Mouse (Mus musculus): Measurements from ENCODE around the gene Bmp5.
"Not testable (repeated sequence)": the region's sequence is repeated elsewhere in the genome, so short reads cannot be mapped to it uniquely, and the experiment has no call there.

Gene Bmp5

GRCm38 (mm10) chr9:75775129-75775845, at the start of gene Bmp5:
TSS of gene Bmp5 (plus strand) at chr9:75775364.
- no peak for DNase-seq (ENCODE audit: low spot score in 2 of 2)

GRCm38 (mm10) chr9:75760075-75760474, 15.1 kb upstream of the Bmp5 start:
- no peak for DNase-seq (ENCODE audit: low spot score in 2 of 2)

DNA sequence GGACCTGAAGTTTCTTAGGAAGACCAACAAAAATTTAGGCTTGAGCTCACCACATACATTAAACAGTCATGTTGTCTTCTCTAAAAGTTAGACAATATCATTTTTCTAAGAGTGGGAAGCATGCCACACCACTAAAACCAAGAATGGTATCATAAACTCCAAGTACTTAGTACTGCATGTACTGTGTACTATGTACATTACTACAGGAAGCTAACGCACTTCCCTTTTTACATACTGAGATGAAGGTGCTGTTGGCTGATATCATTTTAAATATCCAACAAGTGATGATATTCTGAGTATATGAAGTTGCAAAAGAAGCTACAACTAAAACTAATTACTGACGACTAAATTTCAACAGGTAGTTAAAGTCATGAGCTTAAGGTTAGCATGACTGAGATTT, 13.6 kb upstream of the Bmp5 start:
- no peak for DNase-seq (ENCODE audit: low spot score in 2 of 2)

- DNase-seq (ENCODE audit: low spot score in 2 of 2): no peak
These were observed 12.7 kb upstream of the Bmp5 start for GRCm38 (mm10) chr9:75762487-75762886.

DNA sequence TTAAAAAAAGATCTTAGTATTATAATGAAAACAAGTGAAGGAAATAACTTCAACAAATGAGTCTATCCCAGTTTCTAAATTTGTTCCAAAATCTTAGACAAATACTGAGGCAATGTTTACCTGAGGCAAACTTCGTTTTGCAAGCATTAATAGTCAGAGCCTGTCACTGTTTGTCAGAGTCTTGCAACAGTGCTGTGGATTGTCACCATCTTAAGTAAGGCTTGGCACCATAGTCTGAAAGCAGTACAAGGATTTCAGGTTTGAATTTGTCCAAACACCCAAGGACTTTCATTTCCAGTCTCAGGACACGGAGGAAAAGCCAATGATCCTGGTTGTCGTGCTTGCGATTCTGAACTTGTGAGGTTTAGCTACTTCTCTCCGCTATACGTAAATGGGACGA, 10.4 kb upstream of the Bmp5 start:
- DNase-seq (ENCODE audit: low spot score in 2 of 2): no peak

DNA sequence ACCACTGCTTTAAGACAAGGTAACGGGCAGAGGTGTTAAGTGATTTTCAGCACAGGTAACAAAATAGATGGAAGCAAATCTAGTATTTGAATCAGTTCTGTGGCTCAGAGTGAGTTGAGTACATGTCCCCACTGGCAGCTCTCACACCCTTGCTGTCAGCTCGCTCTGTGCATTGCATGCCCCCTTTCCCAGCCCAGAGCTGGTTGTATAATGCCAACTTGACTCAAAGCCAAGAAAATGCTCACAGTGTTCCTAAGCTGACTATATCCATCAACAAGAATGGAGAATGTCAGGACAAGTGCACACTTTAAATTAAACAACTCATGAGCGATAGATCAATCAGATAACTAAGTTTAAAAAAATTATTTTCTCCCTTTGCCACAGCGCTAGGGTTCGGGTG, 8.6 kb upstream of the Bmp5 start:
- DNase-seq (ENCODE audit: low spot score in 2 of 2): no peak

- no peak for DNase-seq (ENCODE audit: low spot score in 2 of 2)
These were observed 6.1 kb upstream of the Bmp5 start for GRCm38 (mm10) chr9:75769042-75769441.

- no peak for DNase-seq (ENCODE audit: low spot score in 2 of 2)
These were observed 989 bp downstream of the Bmp5 start for GRCm38 (mm10) chr9:75776153-75776552.

- DNase-seq (ENCODE audit: low spot score in 2 of 2): no peak
These were observed 3.7 kb downstream of the Bmp5 start for GRCm38 (mm10) chr9:75778762-75779346.

- DNase-seq (ENCODE audit: low spot score in 2 of 2): no peak
These were observed 5.6 kb downstream of the Bmp5 start for GRCm38 (mm10) chr9:75780558-75781276.

DNA sequence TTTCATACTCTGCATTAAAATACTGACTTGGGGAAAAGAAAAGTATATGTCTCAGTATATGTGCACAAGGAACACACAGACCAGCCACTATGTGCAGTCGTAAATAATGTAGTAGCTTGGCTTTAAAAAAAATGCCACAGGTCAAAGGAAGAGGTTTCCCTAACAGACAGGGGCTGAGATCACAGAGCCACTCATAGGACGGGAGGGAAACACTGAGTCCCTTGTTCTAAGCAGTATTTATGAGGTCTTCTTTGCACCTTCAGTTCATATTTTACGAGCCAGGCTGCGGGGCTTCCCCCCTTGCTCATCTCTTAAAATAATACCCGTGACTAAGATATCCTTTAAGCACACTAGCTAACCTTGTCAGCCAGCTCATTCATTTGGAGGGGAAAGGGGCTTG, 6.4 kb downstream of the Bmp5 start:
- no peak for DNase-seq (ENCODE audit: low spot score in 2 of 2)

DNA sequence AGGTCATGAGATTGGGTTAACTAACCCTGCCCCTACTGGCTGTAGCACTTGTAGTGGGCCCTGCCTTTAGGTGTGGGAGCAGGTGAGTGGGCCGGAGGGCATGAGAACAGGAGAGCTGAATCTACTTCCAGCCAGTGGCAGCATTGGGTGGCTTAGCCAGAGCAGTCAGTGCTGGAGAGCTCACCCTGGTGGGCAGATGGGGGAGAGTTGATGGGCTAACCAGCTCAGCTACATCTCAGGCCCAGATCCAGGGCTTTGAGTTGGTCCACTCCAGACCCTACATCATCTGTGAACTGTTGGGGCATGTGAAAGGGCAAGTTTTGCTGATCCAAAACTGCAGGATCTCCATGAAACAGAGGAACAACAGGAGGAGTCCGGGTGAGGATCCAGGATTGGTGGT, 8.4 kb downstream of the Bmp5 start:
- no peak for DNase-seq (ENCODE audit: low spot score in 2 of 2)

GRCm38 (mm10) chr9:75785959-75786358, 10.8 kb downstream of the Bmp5 start:
- no peak for DNase-seq (ENCODE audit: low spot score in 2 of 2)

GRCm38 (mm10) chr9:75787121-75787520, 12.0 kb downstream of the Bmp5 start:
- DNase-seq (ENCODE audit: low spot score in 2 of 2): no peak

DNA sequence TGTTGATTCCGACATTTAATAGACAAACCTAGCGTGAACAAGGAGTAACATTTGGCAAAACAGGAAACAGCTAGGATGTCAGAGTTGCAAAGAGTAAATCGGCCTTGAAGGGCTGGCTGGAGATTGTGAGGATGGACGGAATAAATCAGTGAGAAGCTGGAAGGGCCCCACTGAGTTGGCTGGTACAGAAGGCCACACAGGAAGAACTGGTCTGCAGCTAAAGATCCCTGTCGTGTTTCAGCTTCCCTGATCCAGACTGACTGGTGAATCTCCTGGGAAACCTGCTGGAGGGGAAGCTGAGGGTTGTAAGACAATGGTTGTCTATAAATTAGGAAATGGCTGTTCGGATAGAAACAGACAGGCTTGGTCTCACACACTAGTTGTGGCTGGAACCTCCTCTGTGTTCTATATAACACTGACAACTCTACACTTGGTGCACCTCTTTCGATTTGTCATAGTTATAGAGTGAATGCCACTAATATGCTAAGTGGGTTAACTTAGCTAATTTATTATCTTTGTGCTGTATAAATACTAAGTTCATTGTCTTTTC, 14.8 kb downstream of the Bmp5 start:
- DNase-seq (ENCODE audit: low spot score in 2 of 2): no peak

- no peak for DNase-seq (ENCODE audit: low spot score in 2 of 2)
These were observed 29.8 kb downstream of the Bmp5 start for GRCm38 (mm10) chr9:75804940-75805339.

GRCm38 (mm10) chr9:75808179-75808578, 33.0 kb downstream of the Bmp5 start:
- not testable (repeated sequence) for DNase-seq (ENCODE audit: low spot score in 2 of 2)

DNA sequence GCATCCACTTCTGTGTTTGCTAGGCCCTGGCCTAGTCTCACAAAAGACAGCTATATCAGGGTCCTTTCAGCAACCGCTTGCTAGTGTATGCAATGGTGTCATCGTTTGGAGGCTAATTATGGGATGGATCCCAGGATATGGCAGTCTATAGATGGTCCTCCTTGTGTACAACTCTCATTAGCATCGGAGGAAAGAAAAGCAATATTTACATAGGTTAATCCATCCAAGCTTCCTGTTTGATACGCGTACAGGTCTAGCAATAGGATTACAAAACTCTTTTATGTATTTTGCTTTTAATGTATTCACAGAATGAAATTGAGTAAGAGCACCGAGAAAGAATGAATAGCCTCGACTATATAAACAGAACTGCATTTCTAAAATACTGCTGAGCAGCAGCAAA, 33.5 kb downstream of the Bmp5 start:
- DNase-seq (ENCODE audit: low spot score in 2 of 2): no peak

DNA sequence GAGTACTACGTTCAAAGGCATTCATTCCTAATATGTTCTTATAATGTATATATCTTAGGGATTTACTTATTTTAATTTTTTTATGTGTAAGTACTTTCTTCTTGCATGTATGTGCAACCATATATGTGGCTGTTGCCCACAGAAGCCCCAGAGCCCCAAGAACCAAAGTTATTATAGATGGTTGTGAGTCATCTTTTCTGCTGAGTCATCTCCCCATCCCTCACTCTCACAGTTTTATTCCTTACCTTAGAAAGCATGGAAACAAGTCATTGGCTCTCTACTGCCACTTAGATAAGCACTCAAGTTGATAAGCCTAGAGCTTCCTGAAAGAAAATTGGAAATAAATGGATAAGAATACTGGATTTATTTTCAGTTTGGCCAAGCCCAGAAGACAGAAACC, 40.0 kb downstream of the Bmp5 start:
- no peak for DNase-seq (ENCODE audit: low spot score in 2 of 2)

- no peak for DNase-seq (ENCODE audit: low spot score in 2 of 2)
These were observed 43.2 kb downstream of the Bmp5 start for GRCm38 (mm10) chr9:75818400-75818799.

- no peak for DNase-seq (ENCODE audit: low spot score in 2 of 2)
These were observed 57.3 kb downstream of the Bmp5 start for GRCm38 (mm10) chr9:75832468-75832867.

- no peak for DNase-seq (ENCODE audit: low spot score in 2 of 2)
These were observed 58.1 kb downstream of the Bmp5 start for GRCm38 (mm10) chr9:75833189-75833732.

All from natural killer cell, adult 2 months (primary cell).